Mouse (Mus musculus): ENCODE data around the gene Gtdc1.

GRCm38 (mm10) chr2:44804497-44804896 is 123.0 kb downstream of the Gtdc1 start:
- no peak for TF ChIP-seq CTCF (IDR thresholded peaks at IDR 0.05; ENCODE audit: low read depth)
- no peak for TF ChIP-seq EP300 (IDR thresholded peaks at IDR 0.05; ENCODE audit: low read depth)

All from heart, postnatal 0 days (tissue).